Mouse (Mus musculus): ENCODE results near the gene Csf2. TPM values are rescaled to one million over a fixed set of nuclear protein-coding genes. Genes with fewer than 3 reads are reported as not detected.

The Csf2 gene
- polyA plus RNA-seq, 1 experiment from 2014 or later = not detected

GRCm38 (mm10) chr11:54244465-54244864, 5.0 kb downstream of the Csf2 start:
- H3K27ac ChIP-seq (ENCODE audit: low read length) = no peak overlapping the region
- H3K4me2 ChIP-seq (ENCODE audit: low read length) = no peak overlapping the region
- 68% methylated on average over 6 of the region's 6 CpGs for WGBS
- no peak overlapping the region for H3K9ac ChIP-seq (replicated peaks; ENCODE audit: low read depth, low read length)
- no peaks in the 10 kb centered on the region for H3K4me1 ChIP-seq (replicated peaks; ENCODE audit: control insufficient read depth, insufficient read depth, low read length)
- H3K36me3 ChIP-seq (ENCODE audit: control insufficient read depth, insufficient read depth) = no peaks in the 10 kb centered on the region
- ATAC-seq = no peak
- no peak overlapping the region for H3K4me3 ChIP-seq (replicated peaks; ENCODE audit: low read length)
- no peaks in the 10 kb centered on the region for H3K27me3 ChIP-seq (replicated peaks; ENCODE audit: control insufficient read depth, insufficient read depth, low read length)
- H3K9me3 ChIP-seq (ENCODE audit: control insufficient read depth, low read length) = no peaks in the 10 kb centered on the region

- Histone ChIP-seq H3K27me3 (replicated peaks; ENCODE audit: control insufficient read depth, insufficient read depth, low read length) (no peaks in the 10 kb centered on the region), H3K27ac (ENCODE audit: low read length) (no peak overlapping the region), H3K4me2 (ENCODE audit: low read length) (no peak overlapping the region), H3K9ac (replicated peaks; ENCODE audit: low read depth, low read length) (no peak overlapping the region), H3K36me3 (ENCODE audit: control insufficient read depth, insufficient read depth) (no peaks in the 10 kb centered on the region), H3K4me3 (replicated peaks; ENCODE audit: low read length) (no peak overlapping the region), H3K9me3 (ENCODE audit: control insufficient read depth, low read length) (no peaks in the 10 kb centered on the region), H3K4me1 (replicated peaks; ENCODE audit: control insufficient read depth, insufficient read depth, low read length) (no peaks in the 10 kb centered on the region)
- no peak for ATAC-seq
- WGBS = 90% methylated on average over 3 of the region's 3 CpGs
Observed at GRCm38 (mm10) chr11:54242494-54242893, 7.0 kb downstream of the Csf2 start.

- no peaks in the 10 kb centered on the region for H3K27me3 ChIP-seq (replicated peaks; ENCODE audit: control insufficient read depth, insufficient read depth, low read length)
- no peak overlapping the region for H3K4me2 ChIP-seq (ENCODE audit: low read length)
- 44% methylated on average over 2 of the region's 2 CpGs for WGBS
- ATAC-seq = no peak
- no peak overlapping the region for H3K27ac ChIP-seq (ENCODE audit: low read length)
- no peaks in the 10 kb centered on the region for H3K9me3 ChIP-seq (ENCODE audit: control insufficient read depth, low read length)
- no peaks in the 10 kb centered on the region for H3K36me3 ChIP-seq (ENCODE audit: control insufficient read depth, insufficient read depth)
- no peaks in the 10 kb centered on the region for H3K4me1 ChIP-seq (replicated peaks; ENCODE audit: control insufficient read depth, insufficient read depth, low read length)
- no peak overlapping the region for H3K4me3 ChIP-seq (replicated peaks; ENCODE audit: low read length)
- no peak overlapping the region for H3K9ac ChIP-seq (replicated peaks; ENCODE audit: low read depth, low read length)
Observed at GRCm38 (mm10) chr11:54236939-54237338, 12.5 kb downstream of the Csf2 start.

- no peak overlapping the region for H3K4me2 ChIP-seq (ENCODE audit: low read length)
- no peak overlapping the region for H3K27ac ChIP-seq (ENCODE audit: low read length)
- H3K27me3 ChIP-seq (replicated peaks; ENCODE audit: control insufficient read depth, insufficient read depth, low read length) = no peaks in the 10 kb centered on the region
- H3K36me3 ChIP-seq (ENCODE audit: control insufficient read depth, insufficient read depth) = no peaks in the 10 kb centered on the region
- no peak overlapping the region for H3K4me3 ChIP-seq (replicated peaks; ENCODE audit: low read length)
- H3K9me3 ChIP-seq (ENCODE audit: control insufficient read depth, low read length) = no peaks in the 10 kb centered on the region
- no peaks in the 10 kb centered on the region for H3K4me1 ChIP-seq (replicated peaks; ENCODE audit: control insufficient read depth, insufficient read depth, low read length)
- ATAC-seq = no peak
- H3K9ac ChIP-seq (replicated peaks; ENCODE audit: low read depth, low read length) = no peak overlapping the region
- 95% methylated on average over 2 of the region's 2 CpGs for WGBS
Observed at GRCm38 (mm10) chr11:54227478-54227877, 22.0 kb downstream of the Csf2 start.

- WGBS = 87% methylated on average over 5 of the region's 5 CpGs
- Histone ChIP-seq H3K36me3 (ENCODE audit: control insufficient read depth, insufficient read depth) (no peaks in the 10 kb centered on the region), H3K27me3 (replicated peaks; ENCODE audit: control insufficient read depth, insufficient read depth, low read length) (no peaks in the 10 kb centered on the region), H3K4me3 (replicated peaks; ENCODE audit: low read length) (no peak overlapping the region), H3K9me3 (ENCODE audit: control insufficient read depth, low read length) (no peaks in the 10 kb centered on the region), H3K9ac (replicated peaks; ENCODE audit: low read depth, low read length) (no peak overlapping the region), H3K27ac (ENCODE audit: low read length) (no peak overlapping the region), H3K4me2 (ENCODE audit: low read length) (no peak overlapping the region), H3K4me1 (replicated peaks; ENCODE audit: control insufficient read depth, insufficient read depth, low read length) (no peaks in the 10 kb centered on the region)
- no peak for ATAC-seq
Observed at GRCm38 (mm10) chr11:54224475-54224986, 24.9 kb downstream of the Csf2 start.

GRCm38 (mm10) chr11:54223637-54224474, 25.6 kb downstream of the Csf2 start:
- Histone ChIP-seq H3K9me3 (ENCODE audit: control insufficient read depth, low read length) (no peaks in the 10 kb centered on the region), H3K36me3 (ENCODE audit: control insufficient read depth, insufficient read depth) (no peaks in the 10 kb centered on the region), H3K27ac (ENCODE audit: low read length) (no peak overlapping the region), H3K4me1 (replicated peaks; ENCODE audit: control insufficient read depth, insufficient read depth, low read length) (no peaks in the 10 kb centered on the region), H3K4me3 (replicated peaks; ENCODE audit: low read length) (no peak overlapping the region), H3K9ac (replicated peaks; ENCODE audit: low read depth, low read length) (no peak overlapping the region), H3K4me2 (ENCODE audit: low read length) (no peak overlapping the region), H3K27me3 (replicated peaks; ENCODE audit: control insufficient read depth, insufficient read depth, low read length) (no peaks in the 10 kb centered on the region)
- 89% methylated on average over 9 of the region's 9 CpGs for WGBS
- no peak for ATAC-seq

- Histone ChIP-seq H3K36me3 (ENCODE audit: control insufficient read depth, insufficient read depth) (no peaks in the 10 kb centered on the region), H3K27me3 (replicated peaks; ENCODE audit: control insufficient read depth, insufficient read depth, low read length) (no peaks in the 10 kb centered on the region), H3K4me1 (replicated peaks; ENCODE audit: control insufficient read depth, insufficient read depth, low read length) (no peaks in the 10 kb centered on the region), H3K4me2 (ENCODE audit: low read length) (no peak overlapping the region), H3K27ac (ENCODE audit: low read length) (no peak overlapping the region), H3K9ac (replicated peaks; ENCODE audit: low read depth, low read length) (no peak overlapping the region), H3K9me3 (ENCODE audit: control insufficient read depth, low read length) (no peaks in the 10 kb centered on the region), H3K4me3 (replicated peaks; ENCODE audit: low read length) (no peak overlapping the region)
- ATAC-seq = no peak
- WGBS = 81% methylated on average over 6 of the region's 6 CpGs
Observed at GRCm38 (mm10) chr11:54219903-54220740, 29.3 kb downstream of the Csf2 start.

- no peak overlapping the region for H3K4me2 ChIP-seq (ENCODE audit: low read length)
Observed at GRCm38 (mm10) chr11:54219191-54219590, 30.3 kb downstream of the Csf2 start.

GRCm38 (mm10) chr11:54217384-54217783, 32.1 kb downstream of the Csf2 start:
- H3K9me3 ChIP-seq (ENCODE audit: control insufficient read depth, low read length) = no peaks in the 10 kb centered on the region
- ATAC-seq = no peak
- no peak overlapping the region for H3K4me2 ChIP-seq (ENCODE audit: low read length)
- H3K36me3 ChIP-seq (ENCODE audit: control insufficient read depth, insufficient read depth) = no peaks in the 10 kb centered on the region
- H3K27ac ChIP-seq (ENCODE audit: low read length) = no peak overlapping the region
- 57% methylated on average over 7 of the region's 7 CpGs for WGBS
- no peaks in the 10 kb centered on the region for H3K4me1 ChIP-seq (replicated peaks; ENCODE audit: control insufficient read depth, insufficient read depth, low read length)
- no peaks in the 10 kb centered on the region for H3K27me3 ChIP-seq (replicated peaks; ENCODE audit: control insufficient read depth, insufficient read depth, low read length)
- no peak overlapping the region for H3K4me3 ChIP-seq (replicated peaks; ENCODE audit: low read length)
- no peak overlapping the region for H3K9ac ChIP-seq (replicated peaks; ENCODE audit: low read depth, low read length)

More at GRCm38 (mm10) chr11:54219191-54219590, 30.3 kb downstream of the Csf2 start:
- Histone ChIP-seq H3K27me3 (replicated peaks; ENCODE audit: control insufficient read depth, insufficient read depth, low read length) (no peaks in the 10 kb centered on the region), H3K9me3 (ENCODE audit: control insufficient read depth, low read length) (no peaks in the 10 kb centered on the region), H3K27ac (ENCODE audit: low read length) (no peak overlapping the region), H3K9ac (replicated peaks; ENCODE audit: low read depth, low read length) (no peak overlapping the region), H3K36me3 (ENCODE audit: control insufficient read depth, insufficient read depth) (no peaks in the 10 kb centered on the region), H3K4me3 (replicated peaks; ENCODE audit: low read length) (no peak overlapping the region), H3K4me1 (replicated peaks; ENCODE audit: control insufficient read depth, insufficient read depth, low read length) (no peaks in the 10 kb centered on the region)
- no peak for ATAC-seq
- 80% methylated on average over 1 of the region's 1 CpGs for WGBS
